Mouse (Mus musculus): ENCODE measurements around the gene Casp2.

DNA sequence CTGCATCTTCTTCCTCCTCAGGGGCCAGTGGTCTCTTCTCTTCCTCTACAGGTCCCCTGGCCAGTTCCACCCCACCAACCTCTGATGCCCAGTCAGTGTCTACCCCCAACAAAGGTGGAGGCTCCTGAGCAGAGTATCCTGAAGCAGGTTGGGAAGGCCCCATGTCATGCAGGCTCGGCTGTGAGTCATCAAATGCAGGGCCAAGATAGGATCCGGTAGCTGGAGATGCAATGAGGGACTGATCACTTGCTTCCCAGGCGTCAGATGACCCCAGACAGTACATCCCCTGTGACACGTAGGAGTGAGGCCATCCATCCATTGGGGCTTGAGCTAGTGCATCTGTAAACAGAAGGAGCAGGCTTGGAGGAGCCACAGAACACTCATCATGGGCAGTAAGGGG, 53.5 kb downstream of the Casp2 start:
- TF ChIP-seq POLR2A (IDR thresholded peaks at IDR 0.05; ENCODE audit: low read depth, low read length) (no peak), CTCF (IDR thresholded peaks at IDR 0.05; ENCODE audit: borderline replicate concordance, insufficient read depth, low read length) (no peak)
